In the genomic region with DNA sequence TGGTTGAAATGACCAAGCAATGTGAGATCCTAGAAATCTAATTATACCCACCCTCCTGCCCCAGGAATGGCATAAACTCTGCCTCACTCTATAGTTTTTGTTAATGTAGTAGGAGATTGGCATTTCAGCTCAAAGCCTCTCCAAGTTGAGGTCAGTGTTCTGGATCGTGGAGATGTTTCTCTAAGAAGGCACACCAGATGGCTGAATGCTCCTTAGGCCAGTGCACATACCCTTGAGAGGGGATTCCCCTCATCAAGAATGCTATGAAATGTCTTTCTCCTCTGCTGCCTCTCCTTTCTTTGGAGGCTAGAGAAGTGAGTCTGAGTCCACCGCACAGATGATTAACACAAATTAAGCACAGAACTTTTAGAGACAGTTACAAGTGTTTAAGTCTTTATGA, we compare ENCODE assay signal across 33 mouse cellular contexts.
"Had no signal": no experiment of that assay in that cellular context is flagged by ENCODE, and none has a peak within 500 bp of the region (broad histone marks: within the 10 kb centered on the region; RNA-seq: fewer than 3 reads in every experiment).

No protein-coding gene starts in this region.

- DNase-seq: heart, postnatal 10 days; heart, postnatal 14 days; heart, postnatal 36 days; heart, postnatal 4 days; kidney, adult 11 months; kidney, adult 18-20 months; kidney, adult 2 months; kidney, adult 8-10 months; kidney, postnatal 10 days; kidney, postnatal 14 days; kidney, postnatal 25 days; kidney, postnatal 36 days; kidney, postnatal 4 days; layer of hippocampus, adult 9-11 months; layer of hippocampus, postnatal 36 days had no signal

- H3K9ac ChIP-seq: heart, embryonic 12.5 days; heart, embryonic 13.5 days; heart, embryonic 15.5 days; hindbrain, embryonic 12.5 days; hindbrain, embryonic 13.5 days; hindbrain, embryonic 14.5 days; hindbrain, embryonic 15.5 days; intestine, embryonic 15.5 days; kidney, embryonic 15.5 days had no signal

- H3K4me2 ChIP-seq: heart, embryonic 12.5 days; heart, embryonic 13.5 days; heart, embryonic 15.5 days; hindbrain, embryonic 12.5 days; hindbrain, embryonic 13.5 days; hindbrain, embryonic 14.5 days; hindbrain, embryonic 15.5 days; intestine, embryonic 15.5 days; kidney, embryonic 15.5 days had no signal

- H3K4me1 ChIP-seq: heart, embryonic 12.5 days; heart, embryonic 15.5 days; hindbrain, embryonic 10.5 days; hindbrain, embryonic 12.5 days; hindbrain, embryonic 13.5 days; hindbrain, embryonic 15.5 days; intestine, embryonic 15.5 days; kidney, embryonic 15.5 days had no signal

- H3K27me3 ChIP-seq: heart, embryonic 12.5 days; heart, embryonic 13.5 days; heart, embryonic 15.5 days; hindbrain, embryonic 12.5 days; hindbrain, embryonic 13.5 days; hindbrain, embryonic 15.5 days; intestine, embryonic 15.5 days; kidney, embryonic 15.5 days had no signal

- H3K4me3 ChIP-seq: heart, embryonic 12.5 days; heart, embryonic 13.5 days; heart, embryonic 15.5 days; hindbrain, embryonic 10.5 days; hindbrain, embryonic 12.5 days; hindbrain, embryonic 13.5 days; hindbrain, embryonic 15.5 days; intestine, embryonic 15.5 days; kidney, embryonic 15.5 days; layer of hippocampus, adult 2 months; left cerebral cortex, adult 2 months had no signal

- H3K36me3 ChIP-seq: heart, embryonic 12.5 days; heart, embryonic 13.5 days; heart, embryonic 15.5 days; hindbrain, embryonic 10.5 days; hindbrain, embryonic 12.5 days; hindbrain, embryonic 13.5 days; hindbrain, embryonic 15.5 days; intestine, embryonic 15.5 days; kidney, embryonic 15.5 days had no signal

- ATAC-seq: hindbrain, embryonic 16.5 days; hindbrain, postnatal 0 days; inflammation-experienced regulatory T-cells, adult 6 months; intestine, embryonic 15.5 days; intestine, embryonic 16.5 days; intestine, postnatal 0 days had no signal

- H3K9me3 ChIP-seq: heart, embryonic 13.5 days; heart, embryonic 15.5 days; hindbrain, embryonic 10.5 days; hindbrain, embryonic 12.5 days; hindbrain, embryonic 13.5 days; hindbrain, embryonic 15.5 days; intestine, embryonic 15.5 days; kidney, embryonic 15.5 days had no signal

- H3K27ac ChIP-seq: heart, embryonic 13.5 days; heart, embryonic 15.5 days; hindbrain, embryonic 10.5 days; hindbrain, embryonic 12.5 days; hindbrain, embryonic 13.5 days; hindbrain, embryonic 14.5 days; hindbrain, embryonic 15.5 days; hindbrain, postnatal 0 days; intestine, embryonic 15.5 days; kidney, embryonic 15.5 days; kidney, postnatal 0 days; layer of hippocampus, adult 2 months; left cerebral cortex, adult 2 months had no signal
